9 mouse cellular contexts compared by ENCODE assay signal in genomic region chr9:94483291-94483879, GRCm38 (mm10). TPM values are rescaled to one million over a fixed set of nuclear protein-coding genes. Genes with fewer than 3 reads are reported as not detected.
DNase-seq lines count a peak whose midpoint lies in the region; ATAC-seq lines count a peak whose summit lies in the region.
"Had no signal": no experiment of that assay in that cellular context is flagged by ENCODE, and none has a peak within 500 bp of the region (broad histone marks: within the 10 kb centered on the region; RNA-seq: fewer than 3 reads in every experiment).

No protein-coding gene starts in this region.

- H3K4me3 ChIP-seq in embryonic facial prominence, embryonic 11.5 days (ENCODE audit: low read depth, low read length), result no peak overlapping the region
- no peak overlapping the region for H3K4me3 ChIP-seq in embryonic facial prominence, embryonic 10.5 days
- no peak overlapping the region for H3K4me3 ChIP-seq in limb, embryonic 12.5 days (replicated peaks)
- H3K4me3 ChIP-seq in limb, embryonic 10.5 days, result no peak overlapping the region

- H3K9ac ChIP-seq in embryonic facial prominence, embryonic 11.5 days (replicated peaks; ENCODE audit: low read length), result no peak overlapping the region
- no peak overlapping the region for H3K9ac ChIP-seq in limb, embryonic 12.5 days (replicated peaks)

- no peak for DNase-seq in embryonic facial prominence, embryonic 11.5 days (ENCODE audit: low spot score)
- no peak for DNase-seq in embryonic facial prominence, embryonic 10.5 days (ENCODE audit: low spot score)
- no peak for DNase-seq in limb, embryonic 10.5 days (ENCODE audit: low spot score)
- DNase-seq in kidney, postnatal 10 days, result peak; percentile 38
- DNase-seq in lung, postnatal 14 days, result peak; percentile 46
- DNase-seq in urinary bladder, adult 2 months (ENCODE audit: low spot score), result no peak
- DNase-seq in adrenal gland, postnatal 36 days, result no peak

- no peaks in the 10 kb centered on the region for H3K9me3 ChIP-seq in embryonic facial prominence, embryonic 11.5 days (replicated peaks; ENCODE audit: control insufficient read depth, low read length)
- no peaks in the 10 kb centered on the region for H3K9me3 ChIP-seq in embryonic facial prominence, embryonic 10.5 days
- no peaks in the 10 kb centered on the region for H3K9me3 ChIP-seq in limb, embryonic 12.5 days
- H3K9me3 ChIP-seq in limb, embryonic 10.5 days (replicated peaks), result no peaks in the 10 kb centered on the region

- 63% methylated on average over 6 of the region's 6 CpGs for WGBS in embryonic facial prominence, embryonic 11.5 days
- WGBS in embryonic facial prominence, embryonic 10.5 days, result 79% methylated on average over 6 of the region's 6 CpGs
- WGBS in limb, embryonic 12.5 days, result 76% methylated on average over 6 of the region's 6 CpGs
- 92% methylated on average over 6 of the region's 6 CpGs for WGBS in limb, embryonic 10.5 days

- H3K27me3 ChIP-seq in embryonic facial prominence, embryonic 11.5 days (ENCODE audit: control insufficient read depth, insufficient read depth, low read length), result no peaks in the 10 kb centered on the region
- H3K27me3 ChIP-seq in embryonic facial prominence, embryonic 10.5 days (replicated peaks; ENCODE audit: low read depth, poor library complexity, severe bottlenecking), result no peaks in the 10 kb centered on the region
- H3K27me3 ChIP-seq in limb, embryonic 12.5 days, result no peaks in the 10 kb centered on the region
- no peaks in the 10 kb centered on the region for H3K27me3 ChIP-seq in limb, embryonic 10.5 days (ENCODE audit: low read depth, poor library complexity, severe bottlenecking)

- H3K4me2 ChIP-seq in embryonic facial prominence, embryonic 11.5 days (ENCODE audit: low read depth, low read length), result no peak overlapping the region
- no peak overlapping the region for H3K4me2 ChIP-seq in limb, embryonic 12.5 days

- H3K4me1 ChIP-seq in embryonic facial prominence, embryonic 11.5 days (ENCODE audit: control insufficient read depth, insufficient read depth, low read length), result no peaks in the 10 kb centered on the region
- 0 out of 2 replicates have a peak, but pooled peaks cover 9% of the 10 kb centered on the region for H3K4me1 ChIP-seq in embryonic facial prominence, embryonic 10.5 days
- H3K4me1 ChIP-seq in limb, embryonic 12.5 days (replicated peaks), result no peaks in the 10 kb centered on the region; the same call in 1 of the 2 replicates
- H3K4me1 ChIP-seq in limb, embryonic 10.5 days, result no peaks in the 10 kb centered on the region

- H3K27ac ChIP-seq in embryonic facial prominence, embryonic 11.5 days (replicated peaks; ENCODE audit: low read depth, low read length), result no peak overlapping the region
- no peak overlapping the region for H3K27ac ChIP-seq in embryonic facial prominence, embryonic 10.5 days (replicated peaks)
- 0 out of 2 replicates have a peak overlapping the region, but pooled peaks have one; percentile 18 for H3K27ac ChIP-seq in limb, embryonic 12.5 days
- H3K27ac ChIP-seq in limb, embryonic 10.5 days, result no peak overlapping the region
- H3K27ac ChIP-seq: macrophage had no signal

- no peaks in the 10 kb centered on the region for H3K36me3 ChIP-seq in embryonic facial prominence, embryonic 11.5 days (replicated peaks; ENCODE audit: control insufficient read depth, insufficient read depth, low read depth, low read length)
- no peaks in the 10 kb centered on the region for H3K36me3 ChIP-seq in embryonic facial prominence, embryonic 10.5 days (replicated peaks)
- no peaks in the 10 kb centered on the region for H3K36me3 ChIP-seq in limb, embryonic 12.5 days
- H3K36me3 ChIP-seq in limb, embryonic 10.5 days, result no peaks in the 10 kb centered on the region

- ATAC-seq in embryonic facial prominence, embryonic 11.5 days (replicated peaks; ENCODE audit: insufficient number of reproducible peaks, low FRiP score, low TSS enrichment, low read depth), result 0 out of 2 replicates have a peak, but pooled peaks have one; percentile 29
- ATAC-seq in limb, embryonic 12.5 days (ENCODE audit: insufficient number of reproducible peaks, insufficient read depth, low FRiP score, low TSS enrichment, low read depth), result no peak

RNA-seq across cellular contexts. Expression of gene 1190002N15Rik, which starts 54.5 kb away (rescaled TPM):
- polyA plus RNA-seq in embryonic facial prominence, embryonic 11.5 days (2014; fragmentation: Nextera tagmentation; extraction: Ambion mirVana), result 25.7 and 38.7 TPM in 2 replicates
- 6.4 TPM in 2 replicates for polyA plus RNA-seq in embryonic facial prominence, embryonic 10.5 days (2016; fragmentation: Nextera tagmentation; extraction: Ambion mirVana)
- polyA plus RNA-seq in limb, embryonic 12.5 days (2016; fragmentation: Nextera tagmentation; extraction: Ambion mirVana), result 22.2 and 43.8 TPM in 2 replicates
- 5.8 and 6.6 TPM in 2 replicates for polyA plus RNA-seq in limb, embryonic 10.5 days (2016; fragmentation: Nextera tagmentation; extraction: Ambion mirVana)
- 21.3 and 21.5 TPM in 2 replicates for polyA plus RNA-seq in urinary bladder, adult 2 months (2012; rRNA removed)
- 10 to 100 TPM; 17.8 to 25.4 TPM for total RNA-seq in adrenal gland, postnatal 36 days (2021)

Comparison
In these comparisons a context has a peak if more than half of its experiments do, and no peak if none do; other contexts are left out.
1. DNase-seq: peak in kidney, postnatal 10 days (single experiment) and lung, postnatal 14 days (single experiment); none in embryonic facial prominence, embryonic 11.5 days (single experiment), embryonic facial prominence, embryonic 10.5 days (single experiment), limb, embryonic 10.5 days (single experiment), urinary bladder, adult 2 months (single experiment) and adrenal gland, postnatal 36 days (0 of 2).